Mouse (Mus musculus) embryonic facial prominence, embryonic 14.5 days (tissue): ENCODE results near the gene Sdhaf3. TPM values are rescaled to one million over a fixed set of nuclear protein-coding genes. Genes with fewer than 3 reads are reported as not detected.

ENCODE experiments used
- ATAC-seq: fragments of 200-750 bp; cut with Nextera tagmentation; 2 replicates; pipeline ENCODE4 v1.8.0; 2017; ENCODE audit warnings: low read depth, moderate number of reproducible peaks, moderate TSS enrichment
- DNase-seq: peaks from one replicate; pipeline ENCODE4 v3.0.0-alpha.2; 2015; ENCODE audit warnings: low spot score
- H3K27ac ChIP-seq: fragments of 300-500 bp; sonication (generic); replicated peaks from 2 replicates; pipeline ENCODE4 v1.5.1; 2014; ENCODE audit warnings: low read depth, mild to moderate bottlenecking, low read length, moderate library complexity
- H3K27me3 ChIP-seq: fragments of 300-500 bp; sonication (generic); replicated peaks from 2 replicates; pipeline ENCODE4 v1.6.1; 2014; ENCODE audit warnings: low read length; ENCODE audit not compliant: control insufficient read depth, insufficient read depth
- H3K36me3 ChIP-seq: fragments of 300-500 bp; sonication (generic); 2 replicates; pipeline ENCODE4 v1.6.1; 2014; ENCODE audit warnings: low read length, mixed read lengths; ENCODE audit not compliant: control insufficient read depth, insufficient read depth
- H3K4me1 ChIP-seq: fragments of 300-500 bp; sonication (generic); 2 replicates; pipeline ENCODE4 v1.6.1; 2014; ENCODE audit warnings: antibody characterized with exemption, low read length; ENCODE audit not compliant: control insufficient read depth, insufficient read depth
- H3K4me2 ChIP-seq: fragments of 300-500 bp; sonication (generic); 2 replicates; pipeline ENCODE4 v1.6.1; 2014; ENCODE audit warnings: low read depth, mild to moderate bottlenecking, low read length, moderate library complexity, mixed read lengths
- H3K4me3 ChIP-seq: fragments of 300-500 bp; sonication (generic); 2 replicates; pipeline ENCODE4 v1.5.1; 2014; ENCODE audit warnings: low read depth, mild to moderate bottlenecking, low read length
- H3K9ac ChIP-seq: fragments of 300-500 bp; sonication (generic); 2 replicates; pipeline ENCODE4 v1.6.1; 2014; ENCODE audit warnings: low read depth, mild to moderate bottlenecking, low read length, moderate library complexity, mixed read lengths
- H3K9me3 ChIP-seq: fragments of 300-500 bp; sonication (generic); 2 replicates; pipeline ENCODE4 v1.6.1; 2016; ENCODE audit warnings: low read length; ENCODE audit not compliant: control insufficient read depth
- WGBS: fragments of 180-500 bp; shearing (Covaris S2); extraction: QIAGEN DNeasy Blood & Tissue Kit; methylation state at CpG from one replicate; pipeline ENCODE4 v1.1.7; 2014; 5-methylcytosine and 5-hydroxymethylcytosine counted together
- polyA plus RNA-seq: library from polyadenylated mRNA; unstranded; fragments of >200 nt; fragmentation: Nextera tagmentation; extraction: Ambion mirVana; gene quantifications from 2 replicates; pipeline ENCODE4 v1.2.1, GENCODE M21; 2014

Gene Sdhaf3
- polyA plus RNA-seq, 1 experiment from 2014 or later = 5.7 TPM

GRCm38 (mm10) chr6:7082467-7083259, 126.9 kb downstream of the Sdhaf3 start:
- Histone ChIP-seq H3K4me3 (no peak overlapping the region), H3K27ac (no peak overlapping the region), H3K36me3 (no peaks in the 10 kb centered on the region), H3K4me2 (no peak overlapping the region), H3K27me3 (no peaks in the 10 kb centered on the region), H3K9ac (no peak overlapping the region), H3K4me1 (no peaks in the 10 kb centered on the region), H3K9me3 (no peaks in the 10 kb centered on the region)
- WGBS = 71% methylated on average over 5 of the region's 5 CpGs
- no peak for DNase-seq
- no peak for ATAC-seq

DNA sequence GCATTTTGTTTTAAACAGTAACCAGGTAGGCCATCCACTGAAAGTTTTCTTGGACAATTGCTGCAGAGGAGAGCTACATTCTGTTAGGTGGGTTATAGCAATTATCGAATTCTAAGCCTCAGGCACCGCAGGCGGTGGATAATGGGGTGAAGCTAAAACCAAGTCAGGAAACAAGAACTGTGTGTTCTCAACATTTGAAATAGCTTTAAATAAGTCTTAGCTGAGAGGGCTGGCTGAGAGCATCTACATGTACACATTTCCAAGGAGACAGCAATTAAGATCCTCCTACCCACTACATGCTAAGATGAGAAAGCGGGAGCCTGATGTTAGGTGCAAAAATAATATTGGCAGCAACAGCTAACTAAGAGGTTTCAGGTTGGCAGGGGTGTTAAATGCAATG, 127.9 kb downstream of the Sdhaf3 start:
- Histone ChIP-seq H3K27me3 (no peaks in the 10 kb centered on the region), H3K4me1 (no peaks in the 10 kb centered on the region), H3K36me3 (no peaks in the 10 kb centered on the region), H3K27ac (no peak overlapping the region), H3K9me3 (no peaks in the 10 kb centered on the region), H3K4me2 (no peak overlapping the region), H3K9ac (no peak overlapping the region), H3K4me3 (no peak overlapping the region)
- 82% methylated on average over 4 of the region's 4 CpGs for WGBS
- DNase-seq = no peak
- no peak for ATAC-seq

DNA sequence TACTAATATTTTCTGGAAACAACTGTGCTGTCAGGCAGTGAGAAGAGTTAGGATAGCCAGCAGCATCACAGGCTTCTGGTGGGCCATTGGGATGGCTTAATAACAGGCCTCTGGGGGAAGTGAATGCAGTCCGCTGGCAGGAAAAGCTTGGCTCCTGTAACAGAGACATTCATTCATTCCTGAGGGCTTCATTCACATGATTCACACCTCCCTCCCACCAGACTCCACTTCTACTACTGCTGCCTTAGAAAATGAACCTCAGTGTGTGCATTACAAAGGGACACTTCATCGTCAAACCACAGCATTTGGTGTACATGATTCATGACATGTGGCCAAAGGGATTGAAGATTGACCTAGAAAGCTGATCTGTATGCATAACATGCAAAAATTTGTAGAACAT, 128.6 kb downstream of the Sdhaf3 start:
- ATAC-seq (no peak; the same call in 1 of the 2 replicates), DNase-seq (peak; percentile 24)
- Histone ChIP-seq H3K4me2 (no peak overlapping the region), H3K27me3 (no peaks in the 10 kb centered on the region), H3K9me3 (no peaks in the 10 kb centered on the region), H3K9ac (no peak overlapping the region), H3K27ac (no peak overlapping the region), H3K4me1 (no peaks in the 10 kb centered on the region), H3K36me3 (no peaks in the 10 kb centered on the region), H3K4me3 (no peak overlapping the region)
- WGBS = 60% methylated on average over 2 of the region's 2 CpGs

GRCm38 (mm10) chr6:7085506-7085905, 129.7 kb downstream of the Sdhaf3 start:
- no peaks in the 10 kb centered on the region for H3K36me3 ChIP-seq
- no peak overlapping the region for H3K4me3 ChIP-seq
- H3K4me1 ChIP-seq = no peaks in the 10 kb centered on the region
- no peaks in the 10 kb centered on the region for H3K27me3 ChIP-seq
- H3K4me2 ChIP-seq = no peak overlapping the region
- no peak overlapping the region for H3K9ac ChIP-seq
- DNase-seq (peak; percentile 71), ATAC-seq (no peak)
- no peak overlapping the region for H3K27ac ChIP-seq
- no peaks in the 10 kb centered on the region for H3K9me3 ChIP-seq
- 78% methylated on average over 2 of the region's 2 CpGs for WGBS

DNA sequence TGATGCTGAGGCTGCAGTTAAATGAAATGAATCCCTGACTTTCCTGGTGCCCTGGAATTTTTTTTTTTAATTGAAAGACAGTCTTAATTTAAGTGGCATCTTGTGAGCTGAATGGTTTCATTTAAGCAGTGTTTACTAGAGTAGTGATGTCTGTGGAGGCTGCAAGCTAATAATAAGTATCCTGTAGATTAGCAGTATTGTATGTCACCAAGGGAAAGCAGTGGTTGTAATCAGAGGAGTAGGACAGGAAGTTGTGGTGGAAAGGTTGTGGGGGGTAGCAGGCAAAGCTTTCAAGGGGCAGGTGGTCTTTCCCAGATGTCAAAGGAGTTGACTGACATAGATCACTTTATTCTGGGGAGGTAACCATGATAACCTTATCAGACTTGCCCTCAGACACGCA, 136.3 kb downstream of the Sdhaf3 start:
- no peaks in the 10 kb centered on the region for H3K4me1 ChIP-seq
- no peaks in the 10 kb centered on the region for H3K9me3 ChIP-seq

More for the DNA sequence above, 136.3 kb downstream of the Sdhaf3 start:
- no peak overlapping the region for H3K4me3 ChIP-seq
- no peak overlapping the region for H3K27ac ChIP-seq
- no peak overlapping the region for H3K4me2 ChIP-seq
- H3K27me3 ChIP-seq = no peaks in the 10 kb centered on the region
- 58% methylated on average over 1 of the region's 1 CpGs for WGBS
- ATAC-seq (no peak), DNase-seq (peak; percentile 2)
- H3K36me3 ChIP-seq = no peaks in the 10 kb centered on the region
- H3K9ac ChIP-seq = no peak overlapping the region

Other genes starting within 250 kb of the Sdhaf3 start
- 2.8 and 3.7 TPM in 2 replicates for gene Dlx6, start 92.7 kb upstream of the Sdhaf3 start, polyA plus RNA-seq
- gene Dlx5, start 73.9 kb upstream of the Sdhaf3 start, polyA plus RNA-seq = 38.0 and 40.2 TPM in 2 replicates